Mouse (Mus musculus): Measurements from ENCODE around the gene Frzb. TPM values are rescaled to one million over a fixed set of nuclear protein-coding genes. Genes with fewer than 3 reads are reported as not detected.

The Frzb gene
- 8.6 and 12.0 TPM in 2 replicates for polyA plus RNA-seq (2021; fragmentation: Nextera tagmentation)
- long read RNA-seq, experiment 1, transcript Frzb-201 (6 exons, 3,149 nt): major isoform, 49 of 52 reads
- long read RNA-seq, experiment 1, partial matches to known transcripts: 0 of 52 reads
- long read RNA-seq, experiment 1, other reads (novel, unspliced or antisense): 1 of 52 reads
- long read RNA-seq, experiment 2, transcript Frzb-201 (6 exons, 3,149 nt): major isoform, 23 of 27 reads
- long read RNA-seq, experiment 2, partial matches to known transcripts: 4 of 27 reads
- long read RNA-seq, experiment 2, other reads (novel, unspliced or antisense): 0 of 27 reads

DNA sequence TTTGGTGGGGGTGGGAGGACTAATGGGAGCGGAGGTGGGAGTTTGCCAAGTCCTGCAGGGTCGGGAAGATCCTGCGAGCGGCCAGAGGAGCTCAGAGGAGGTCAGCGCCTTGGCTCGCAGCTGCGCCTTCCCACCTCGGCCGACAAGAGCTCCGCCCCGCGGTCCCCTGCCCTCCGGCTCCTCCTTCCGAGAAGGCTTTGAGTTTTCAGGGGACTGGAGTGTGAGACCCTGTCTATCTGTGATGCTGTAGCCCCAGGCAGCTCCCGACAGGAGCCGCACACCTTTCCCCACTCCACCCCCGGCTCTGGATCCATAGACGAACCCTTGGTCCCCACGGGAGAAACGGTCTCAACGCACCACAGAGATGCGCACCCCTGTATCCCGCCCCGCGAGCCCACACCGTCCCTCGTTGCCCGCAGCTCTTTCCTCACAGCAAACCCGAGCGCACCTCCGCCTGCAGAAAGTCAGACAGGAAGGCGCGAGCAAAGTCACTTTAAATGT lies at the start of gene Frzb:
Gene Frzb (minus strand): TSS at position 335 of the 501 bp plus-strand sequence.

Other genes with a start within 250 kb of the Frzb start
- gene Prdx6b, start 155.2 kb downstream of the Frzb start, polyA plus RNA-seq (2021; fragmentation: Nextera tagmentation): 0.05 TPM in 1 of 2 replicates, not detected in the other
- 26.3 and 30.5 TPM in 2 replicates for gene Dnajc10, start 132.2 kb downstream of the Frzb start, polyA plus RNA-seq (2021; fragmentation: Nextera tagmentation)
- 56.8 and 68.8 TPM in 2 replicates for gene Nckap1, start 133.8 kb upstream of the Frzb start, polyA plus RNA-seq (2021; fragmentation: Nextera tagmentation)
- gene Dusp19, start 169.4 kb upstream of the Frzb start, polyA plus RNA-seq (2021; fragmentation: Nextera tagmentation): 10.2 and 12.1 TPM in 2 replicates
- gene Nup35, start 169.6 kb upstream of the Frzb start, polyA plus RNA-seq (2021; fragmentation: Nextera tagmentation): 15.7 and 19.2 TPM in 2 replicates

All from left cerebral cortex, adult 6 months (tissue).